Comparison of ENCODE assay signal across 10 mouse cellular contexts in the genomic region with DNA sequence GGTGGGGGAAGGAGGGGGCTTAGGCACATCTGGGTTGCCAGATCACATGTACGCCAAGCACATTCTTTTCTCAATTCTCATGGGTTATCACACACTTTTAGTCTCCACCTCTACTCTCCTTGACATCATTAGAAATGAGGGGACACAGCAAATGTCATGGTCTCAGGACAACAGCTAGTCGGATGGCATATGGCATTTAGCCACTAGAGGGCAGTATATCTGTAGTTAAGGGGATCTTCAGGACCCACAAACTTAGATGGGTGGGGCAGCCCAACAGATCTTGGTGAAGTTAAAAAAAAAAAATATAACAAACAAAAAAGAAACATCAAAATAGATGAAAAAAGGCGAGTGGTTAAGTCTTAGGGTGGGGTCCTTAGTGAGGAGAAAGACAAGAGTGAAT. TPM values are rescaled to one million over a fixed set of nuclear protein-coding genes. Genes with fewer than 3 reads are reported as not detected.
A peak's percentile ranks its signal among the peaks of the same experiment; 100 is the strongest.
DNase-seq lines count a peak whose midpoint lies in the region; ATAC-seq and TF ChIP-seq lines count a peak whose summit lies in the region.
"Had no signal": no experiment of that assay in that cellular context is flagged by ENCODE, and none has a peak within 500 bp of the region (broad histone marks: within the 10 kb centered on the region; RNA-seq: fewer than 3 reads in every experiment).

No protein-coding gene starts in this region.

- H3K9ac ChIP-seq in heart, embryonic 12.5 days = no peak overlapping the region
- no peak overlapping the region for H3K9ac ChIP-seq in MEL (ENCODE audit: control insufficient read depth, low read depth, low read length, poor library complexity, severe bottlenecking)
- no peak overlapping the region for H3K9ac ChIP-seq in neural tube, embryonic 11.5 days (ENCODE audit: low read length)
- H3K9ac ChIP-seq: embryonic facial prominence, embryonic 12.5 days; stomach, embryonic 15.5 days had no signal

- TF ChIP-seq POLR2A in MEL (IDR thresholded peaks at IDR 0.05; ENCODE audit: control insufficient read depth in 1 of 2, insufficient read depth in 1 of 2, low read depth in 1 of 2, low read length in 2 of 2, poor library complexity in 1 of 2) = no peak
- TF ChIP-seq POLR2A in cortical plate, adult 2 months (IDR thresholded peaks at IDR 0.05; ENCODE audit: extremely low read depth, insufficient read depth, low read length) = no peak

- WGBS in heart, embryonic 12.5 days = 9% methylated on average over 3 of the region's 3 CpGs
- WGBS in neural tube, embryonic 11.5 days = 11% methylated on average over 3 of the region's 3 CpGs

- peaks cover 20% of the 10 kb centered on the region for H3K4me1 ChIP-seq in heart, embryonic 12.5 days (replicated peaks)
- H3K4me1 ChIP-seq in MEL (ENCODE audit: control insufficient read depth in 1 of 2, insufficient read depth in 2 of 2, low read length in 2 of 2) = peaks cover 5 to 15% of the 10 kb centered on the region in 2 experiments
- H3K4me1 ChIP-seq in cortical plate, adult 2 months (ENCODE audit: control insufficient read depth, insufficient read depth, low read length) = 0 out of 2 replicates have a peak, but pooled peaks cover 3% of the 10 kb centered on the region
- H3K4me1 ChIP-seq in neural tube, embryonic 11.5 days (ENCODE audit: control insufficient read depth, insufficient read depth, low read length) = peaks cover 9% of the 10 kb centered on the region; the same call in 1 of the 2 replicates

- TF ChIP-seq EP300 in MEL (IDR thresholded peaks at IDR 0.05; ENCODE audit: low read depth in 1 of 2, low read length in 2 of 2) = no peak

- H3K27me3 ChIP-seq in heart, embryonic 12.5 days (replicated peaks) = no peaks in the 10 kb centered on the region
- no peaks in the 10 kb centered on the region for H3K27me3 ChIP-seq in MEL (ENCODE audit: control insufficient read depth in 1 of 2, insufficient read depth in 2 of 2, low read length in 2 of 2)
- no peaks in the 10 kb centered on the region for H3K27me3 ChIP-seq in neural tube, embryonic 11.5 days (ENCODE audit: control insufficient read depth, insufficient read depth, low read length)
- H3K27me3 ChIP-seq: embryonic facial prominence, embryonic 12.5 days; stomach, embryonic 15.5 days had no signal

- 0 out of 2 replicates have a peak, but pooled peaks cover 3% of the 10 kb centered on the region for H3K36me3 ChIP-seq in heart, embryonic 12.5 days
- H3K36me3 ChIP-seq in MEL (ENCODE audit: control insufficient read depth in 1 of 2, insufficient read depth in 2 of 2, low read length in 2 of 2) = peaks cover 0 to 14% of the 10 kb centered on the region in 2 experiments; a peak in 2 of 4 replicates
- H3K36me3 ChIP-seq in neural tube, embryonic 11.5 days (ENCODE audit: control insufficient read depth, insufficient read depth, low read length) = no peaks in the 10 kb centered on the region; the same call in 1 of the 2 replicates
- H3K36me3 ChIP-seq: embryonic facial prominence, embryonic 12.5 days had no signal

- no peak overlapping the region for H3K4me3 ChIP-seq in heart, embryonic 12.5 days
- no peak overlapping the region for H3K4me3 ChIP-seq in MEL (ENCODE audit: control insufficient read depth in 1 of 2, insufficient read depth in 1 of 2, low read depth in 2 of 2, low read length in 2 of 2)
- no peak overlapping the region for H3K4me3 ChIP-seq in cortical plate, adult 2 months (ENCODE audit: insufficient read depth, low read length)
- no peak overlapping the region for H3K4me3 ChIP-seq in neural tube, embryonic 11.5 days (ENCODE audit: low read depth, low read length)
- H3K4me3 ChIP-seq: embryonic facial prominence, embryonic 12.5 days; stomach, embryonic 15.5 days had no signal

- no peak for ATAC-seq in heart, embryonic 12.5 days (ENCODE audit: insufficient number of reproducible peaks, low FRiP score)
- no peak for ATAC-seq in neural tube, embryonic 11.5 days (ENCODE audit: insufficient read depth, low FRiP score, low TSS enrichment)

- peak; percentile 74 to 97 (median 93) for TF ChIP-seq CTCF in MEL (IDR thresholded peaks at IDR 0.05 in 2 of 3, conservative IDR thresholded peaks at IDR 0.05 in 1 of 3; ENCODE audit: control insufficient read depth in 1 of 3, insufficient read depth in 1 of 3, low read depth in 2 of 3, low read length in 3 of 3, poor library complexity in 1 of 3, severe bottlenecking in 1 of 3)
- peak; percentile 73 for TF ChIP-seq CTCF in cortical plate, adult 2 months (IDR thresholded peaks at IDR 0.05; ENCODE audit: extremely low read depth, insufficient read depth, low read length)

- peak; percentile 78 for TF ChIP-seq RAD21 in MEL (IDR thresholded peaks at IDR 0.05; ENCODE audit: low read depth, low read length)

- no peaks in the 10 kb centered on the region for H3K9me3 ChIP-seq in heart, embryonic 12.5 days (replicated peaks)
- no peaks in the 10 kb centered on the region for H3K9me3 ChIP-seq in MEL (replicated peaks; ENCODE audit: insufficient read depth, low read length)
- no peaks in the 10 kb centered on the region for H3K9me3 ChIP-seq in neural tube, embryonic 11.5 days (ENCODE audit: control insufficient read depth, low read length)
- H3K9me3 ChIP-seq: embryonic facial prominence, embryonic 12.5 days; stomach, embryonic 15.5 days had no signal

- peak; percentile 88 for DNase-seq in heart, adult 8-10 months (ENCODE audit: low spot score)
- peak; percentile 93 for DNase-seq in 3T3-L1 (ENCODE audit: low read depth, low spot score)
- peak; percentile 93 for DNase-seq in MEL (ENCODE audit: low read depth, low spot score)
- DNase-seq in kidney, postnatal 36 days = peak; percentile 83
- peak; percentile 66 for DNase-seq in neural tube, embryonic 11.5 days (ENCODE audit: low spot score)
- DNase-seq in frontal cortex, postnatal 14 days (ENCODE audit: low spot score in 2 of 2) = no peak

- peaks cover 2% of the 10 kb centered on the region; the same call in 1 of the 2 replicates for H3K79me2 ChIP-seq in MEL (ENCODE audit: control insufficient read depth, insufficient read depth, low read length, poor library complexity)

- no peak overlapping the region for H3K27ac ChIP-seq in heart, embryonic 12.5 days (ENCODE audit: poor library complexity, severe bottlenecking)
- no peak overlapping the region for H3K27ac ChIP-seq in MEL (ENCODE audit: control insufficient read depth, low read depth, low read length)
- H3K27ac ChIP-seq in cortical plate, adult 2 months (ENCODE audit: insufficient read depth, low read length) = no peak overlapping the region
- no peak overlapping the region for H3K27ac ChIP-seq in neural tube, embryonic 11.5 days (ENCODE audit: low read depth, low read length)
- H3K27ac ChIP-seq: embryonic facial prominence, embryonic 12.5 days; stomach, embryonic 15.5 days had no signal

- H3K4me2 ChIP-seq in heart, embryonic 12.5 days = no peak overlapping the region
- H3K4me2 ChIP-seq in neural tube, embryonic 11.5 days (ENCODE audit: low read depth) = no peak overlapping the region
- H3K4me2 ChIP-seq: embryonic facial prominence, embryonic 12.5 days; stomach, embryonic 15.5 days had no signal

TF ChIP-seq in MEL, 35 proteins besides CTCF, POLR2A, EP300 and RAD21 (continues in another document):
- TF ChIP-seq SIN3A (IDR thresholded peaks at IDR 0.05; ENCODE audit: low read length) (peak; percentile 61), SMC3 (IDR thresholded peaks at IDR 0.05; ENCODE audit: low read depth, low read length) (peak; percentile 62)

RNA-seq across cellular contexts. Expression of a gene that starts 6.3 kb away (rescaled TPM):
- 10 to 100 TPM; 54.7 to 66.1 (median 59.8) TPM for total RNA-seq in heart, adult 8-10 months (2022)
- 9.2 and 10.3 TPM in 2 replicates for polyA plus RNA-seq in heart, embryonic 12.5 days (2016; fragmentation: Nextera tagmentation; extraction: Ambion mirVana)
- total RNA-seq in MEL (2012; rRNA removed) = 12.5 and 15.4 TPM in 2 replicates
- polyA plus RNA-seq in MEL (2012; ENCODE audit: insufficient read depth in 1 of 2, insufficient read length in 2 of 2, low read depth in 1 of 2, low replicate concordance in 2 of 2, missing spikeins in 1 of 2) = 10 to 100 TPM; 42.0 to 47.7 TPM
- polyA plus RNA-seq in cortical plate, adult 2 months (2012; rRNA removed) = 33.0 and 37.9 TPM in 2 replicates
- 14.7 and 16.3 TPM in 2 replicates for polyA plus RNA-seq in neural tube, embryonic 11.5 days (2014; fragmentation: Nextera tagmentation; extraction: Ambion mirVana)

RNA-seq across cellular contexts. Expression of a gene that starts 17.0 kb away (rescaled TPM):
- total RNA-seq in heart, adult 8-10 months (2022) = 1 to 10 TPM; 1.2 to 2.8 (median 1.9) TPM
- 4.3 and 6.1 TPM in 2 replicates for polyA plus RNA-seq in heart, embryonic 12.5 days (2016; fragmentation: Nextera tagmentation; extraction: Ambion mirVana)
- 9.4 and 10.1 TPM in 2 replicates for total RNA-seq in MEL (2012; rRNA removed)
- polyA plus RNA-seq in MEL (2012; ENCODE audit: insufficient read depth in 1 of 2, insufficient read length in 2 of 2, low read depth in 1 of 2, low replicate concordance in 2 of 2, missing spikeins in 1 of 2) = 10 to 100 TPM in 1 of 2 experiments, not detected in 1; 16.6 TPM
- 18.3 and 19.9 TPM in 2 replicates for polyA plus RNA-seq in cortical plate, adult 2 months (2012; rRNA removed)
- 18.9 and 19.8 TPM in 2 replicates for polyA plus RNA-seq in neural tube, embryonic 11.5 days (2014; fragmentation: Nextera tagmentation; extraction: Ambion mirVana)

RNA-seq across cellular contexts. Expression of a gene that starts 21.0 kb away (rescaled TPM):
- total RNA-seq in heart, adult 8-10 months (2022) = 1 to 10 TPM in 2 of 4 experiments, under 1 TPM in 2; 0.72 to 1.6 (median 1.0) TPM
- 4.5 and 4.6 TPM in 2 replicates for polyA plus RNA-seq in heart, embryonic 12.5 days (2016; fragmentation: Nextera tagmentation; extraction: Ambion mirVana)
- total RNA-seq in MEL (2012; rRNA removed) = 0.12 TPM in 1 of 2 replicates, not detected in the other
- polyA plus RNA-seq in MEL (2012; ENCODE audit: insufficient read depth in 1 of 2, insufficient read length in 2 of 2, low read depth in 1 of 2, low replicate concordance in 2 of 2, missing spikeins in 1 of 2) = not detected
- polyA plus RNA-seq in cortical plate, adult 2 months (2012; rRNA removed) = 0.25 and 0.28 TPM in 2 replicates
- 0.44 and 2.3 TPM in 2 replicates for polyA plus RNA-seq in neural tube, embryonic 11.5 days (2014; fragmentation: Nextera tagmentation; extraction: Ambion mirVana)

RNA-seq across cellular contexts. Expression of a gene that starts 40.7 kb away (rescaled TPM):
- 10 to 100 TPM in 2 of 4 experiments, 1 to 10 TPM in 2; 7.3 to 12.2 (median 10.0) TPM for total RNA-seq in heart, adult 8-10 months (2022)
- polyA plus RNA-seq in heart, embryonic 12.5 days (2016; fragmentation: Nextera tagmentation; extraction: Ambion mirVana) = 16.9 and 17.2 TPM in 2 replicates
- 7.0 and 13.5 TPM in 2 replicates for total RNA-seq in MEL (2012; rRNA removed)
- 10 to 100 TPM in 1 of 2 experiments, not detected in 1; 17.3 TPM for polyA plus RNA-seq in MEL (2012; ENCODE audit: insufficient read depth in 1 of 2, insufficient read length in 2 of 2, low read depth in 1 of 2, low replicate concordance in 2 of 2, missing spikeins in 1 of 2)
- 24.7 and 27.1 TPM in 2 replicates for polyA plus RNA-seq in cortical plate, adult 2 months (2012; rRNA removed)
- 7.1 and 8.9 TPM in 2 replicates for polyA plus RNA-seq in neural tube, embryonic 11.5 days (2014; fragmentation: Nextera tagmentation; extraction: Ambion mirVana)

RNA-seq across cellular contexts. Expression of a gene that starts 46.0 kb away (rescaled TPM):
- 100 to 1,000 TPM in 2 of 4 experiments, 10 to 100 TPM in 2; 96.7 to 129 (median 109) TPM for total RNA-seq in heart, adult 8-10 months (2022)
- 81.5 and 83.5 TPM in 2 replicates for polyA plus RNA-seq in heart, embryonic 12.5 days (2016; fragmentation: Nextera tagmentation; extraction: Ambion mirVana)
- total RNA-seq in MEL (2012; rRNA removed) = 122 and 126 TPM in 2 replicates
- 100 to 1,000 TPM; 141 to 348 TPM for polyA plus RNA-seq in MEL (2012; ENCODE audit: insufficient read depth in 1 of 2, insufficient read length in 2 of 2, low read depth in 1 of 2, low replicate concordance in 2 of 2, missing spikeins in 1 of 2)
- polyA plus RNA-seq in cortical plate, adult 2 months (2012; rRNA removed) = 71.3 and 75.7 TPM in 2 replicates
- polyA plus RNA-seq in neural tube, embryonic 11.5 days (2014; fragmentation: Nextera tagmentation; extraction: Ambion mirVana) = 73.1 and 74.0 TPM in 2 replicates

Comparison
In these comparisons a context has a peak if more than half of its experiments do, and no peak if none do; other contexts are left out.
1. DNase-seq: peak in heart, adult 8-10 months (single experiment), 3T3-L1 (single experiment), MEL (single experiment), kidney, postnatal 36 days (2 of 2) and neural tube, embryonic 11.5 days (single experiment); none in frontal cortex, postnatal 14 days (0 of 2).